Mouse (Mus musculus): Measurements from ENCODE around the gene Mtx3. TPM values are rescaled to one million over a fixed set of nuclear protein-coding genes. Genes with fewer than 3 reads are reported as not detected.

Gene Mtx3
- polyA plus RNA-seq, 3 experiments from 2014 or later, result 2.0 to 4.8 (median 3.5) TPM

DNA sequence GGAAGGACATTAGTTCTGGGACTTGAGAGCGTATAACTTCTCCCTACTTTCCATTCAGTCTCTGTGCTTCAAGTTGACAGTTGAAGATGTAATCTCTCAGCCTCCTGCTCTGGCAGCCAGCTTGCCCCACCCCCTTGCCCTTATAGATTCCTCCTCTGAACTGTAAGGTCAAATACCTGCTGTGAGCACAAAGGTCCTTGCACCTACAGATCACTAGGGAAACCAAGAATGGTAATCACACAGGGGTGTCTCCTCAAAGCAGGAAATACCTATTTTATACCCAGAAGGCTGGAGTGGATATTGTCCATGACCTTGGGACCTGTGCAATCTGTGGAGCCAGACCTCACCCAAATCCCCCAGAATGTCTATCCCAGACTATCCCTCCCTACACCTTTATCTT, 40.4 kb downstream of the Mtx3 start:
- ATAC-seq, result no peak

DNA sequence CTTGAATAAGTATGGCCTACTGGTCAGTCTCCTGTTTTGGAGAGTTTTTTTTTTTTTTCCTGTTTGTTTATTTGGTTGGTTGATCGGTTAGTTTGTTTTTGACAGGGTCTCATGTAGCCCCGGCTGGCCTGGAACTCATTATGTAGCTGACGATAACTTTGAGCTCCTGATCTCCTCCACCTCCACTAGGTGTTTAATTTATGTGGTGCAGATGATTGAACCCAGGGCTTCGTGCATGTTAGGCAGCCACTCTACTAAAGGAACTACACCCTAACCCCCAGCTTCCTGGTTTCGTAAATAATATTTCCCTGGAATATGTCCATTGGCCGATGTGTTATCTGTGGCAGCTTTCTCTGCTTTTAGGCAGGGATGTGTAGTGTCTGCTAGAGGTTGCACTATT, 54.5 kb downstream of the Mtx3 start:
- ATAC-seq, result no peak

- ATAC-seq, result no peak
Measured at GRCm38 (mm10) chr13:92903291-92903690, 58.7 kb downstream of the Mtx3 start.

DNA sequence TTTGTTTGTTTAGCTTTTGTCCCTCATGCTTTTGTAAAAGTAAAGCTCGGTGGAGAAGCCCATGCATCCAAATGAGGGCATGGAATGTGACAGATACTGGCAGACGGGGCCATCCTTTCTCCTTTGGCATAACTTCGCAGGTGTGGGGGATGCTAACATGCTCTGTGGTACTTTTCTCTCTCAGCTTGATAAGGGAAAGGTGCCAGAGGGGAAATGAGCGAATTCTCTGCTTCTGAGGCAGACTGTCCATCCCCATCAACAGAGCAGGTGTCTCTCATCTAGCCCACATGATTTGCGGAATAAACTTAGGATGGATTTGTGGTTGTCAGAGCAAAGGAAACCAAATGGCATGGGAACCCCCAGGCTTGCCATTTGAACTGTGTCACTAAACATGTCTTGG, 61.4 kb downstream of the Mtx3 start:
- ATAC-seq, result no peak

DNA sequence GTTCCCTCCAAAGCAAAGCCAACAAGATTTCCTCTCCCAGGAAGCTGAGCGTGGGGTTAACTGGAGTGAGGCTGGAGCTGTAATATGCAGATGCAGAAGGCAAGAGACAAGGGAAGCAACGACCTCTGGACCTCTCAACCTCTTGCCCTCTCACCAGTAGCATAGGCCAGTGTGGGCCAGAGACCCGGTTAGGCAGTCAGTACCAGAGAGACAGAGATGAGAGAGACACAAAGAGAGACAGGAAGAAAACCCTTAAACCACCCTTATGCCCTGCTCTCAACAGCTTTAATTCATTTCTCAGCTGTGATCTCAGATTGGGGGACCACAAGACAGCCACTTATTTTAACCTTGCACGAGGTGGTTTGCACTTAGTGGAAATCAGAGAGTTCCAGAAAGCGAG, 62.8 kb downstream of the Mtx3 start:
- ATAC-seq, result no peak

Other genes with a start within 250 kb of the Mtx3 start
- 10 to 100 TPM in 1 of 3 experiments, 1 to 10 TPM in 2; 8.9 to 10.1 (median 9.7) TPM for gene Serinc5, start 233.7 kb upstream of the Mtx3 start, polyA plus RNA-seq (2017; shearing (Covaris generic))
- not detected for gene Thbs4, start 49.9 kb upstream of the Mtx3 start, polyA plus RNA-seq (2017; shearing (Covaris generic))